In the genomic region with DNA sequence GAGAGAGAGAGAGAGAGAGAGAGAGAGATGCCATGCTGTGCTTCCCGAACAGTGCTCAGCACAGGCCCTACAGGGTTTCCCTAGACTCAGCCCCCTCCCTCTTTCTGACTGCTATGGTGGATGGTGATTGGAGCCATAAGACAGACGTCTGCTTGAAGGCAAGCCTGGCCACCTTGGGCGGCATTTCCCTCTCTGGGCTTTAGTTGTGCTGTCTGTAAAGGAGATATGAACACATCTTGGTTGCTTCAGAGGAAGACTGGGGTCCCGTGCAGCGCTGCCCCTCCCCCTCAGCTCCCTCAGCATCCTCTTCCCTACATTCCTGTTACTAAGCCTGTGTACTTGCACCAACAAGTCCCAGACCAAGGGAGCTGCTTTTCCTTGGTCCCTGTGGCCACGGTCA, we compare ENCODE assay signal across 20 mouse cellular contexts. TPM values are rescaled to one million over a fixed set of nuclear protein-coding genes. Genes with fewer than 3 reads are reported as not detected.
DNase-seq lines count a peak whose midpoint lies in the region; ATAC-seq lines count a peak whose summit lies in the region.
"Had no signal": no experiment of that assay in that cellular context is flagged by ENCODE, and none has a peak within 500 bp of the region (broad histone marks: within the 10 kb centered on the region; RNA-seq: fewer than 3 reads in every experiment).

No protein-coding gene starts in this region.

- no peaks in the 10 kb centered on the region; the same call in 1 of the 2 replicates for H3K27me3 ChIP-seq in lung, embryonic 16.5 days (ENCODE audit: control insufficient read depth, insufficient read depth, low read depth, low read length)
- H3K27me3 ChIP-seq in embryonic facial prominence, embryonic 13.5 days = peaks cover 32% of the 10 kb centered on the region
- H3K27me3 ChIP-seq: intestine, embryonic 15.5 days had no signal

- no peaks in the 10 kb centered on the region for H3K9me3 ChIP-seq in lung, embryonic 16.5 days (ENCODE audit: control insufficient read depth, low read length)
- H3K9me3 ChIP-seq in embryonic facial prominence, embryonic 13.5 days = no peaks in the 10 kb centered on the region
- H3K9me3 ChIP-seq: forebrain, embryonic 15.5 days; hindbrain, embryonic 12.5 days; intestine, embryonic 15.5 days; liver, embryonic 15.5 days; neural tube, embryonic 15.5 days had no signal

- H3K4me2 ChIP-seq in lung, embryonic 16.5 days (ENCODE audit: low read depth, low read length) = no peak overlapping the region
- H3K4me2 ChIP-seq in embryonic facial prominence, embryonic 13.5 days = no peak overlapping the region
- H3K4me2 ChIP-seq: forebrain, embryonic 15.5 days; hindbrain, embryonic 12.5 days; intestine, embryonic 15.5 days; liver, embryonic 15.5 days; neural tube, embryonic 15.5 days had no signal

- no peaks in the 10 kb centered on the region for H3K36me3 ChIP-seq in lung, embryonic 16.5 days (ENCODE audit: control insufficient read depth, insufficient read depth, low read length)
- H3K36me3 ChIP-seq in embryonic facial prominence, embryonic 13.5 days = no peaks in the 10 kb centered on the region
- H3K36me3 ChIP-seq: forebrain, embryonic 15.5 days; hindbrain, embryonic 12.5 days; intestine, embryonic 15.5 days; liver, embryonic 15.5 days; neural tube, embryonic 15.5 days had no signal

- H3K4me3 ChIP-seq in lung, embryonic 16.5 days (ENCODE audit: low read length) = no peak overlapping the region
- no peak overlapping the region for H3K4me3 ChIP-seq in embryonic facial prominence, embryonic 13.5 days
- H3K4me3 ChIP-seq: forebrain, embryonic 15.5 days; hindbrain, embryonic 12.5 days; intestine, embryonic 15.5 days; liver, embryonic 15.5 days; myocyte; neural tube, embryonic 15.5 days had no signal

- peaks cover 23% of the 10 kb centered on the region for H3K4me1 ChIP-seq in lung, embryonic 16.5 days (replicated peaks; ENCODE audit: control insufficient read depth, insufficient read depth, low read length)
- peaks cover 45% of the 10 kb centered on the region for H3K4me1 ChIP-seq in embryonic facial prominence, embryonic 13.5 days

- DNase-seq in embryo, embryonic 10 days (ENCODE audit: low spot score) = peak; percentile 31
- no peak for DNase-seq in embryo, embryonic 11 days
- DNase-seq in lung, postnatal 14 days = no peak
- DNase-seq in retina, embryonic 14.5 days (ENCODE audit: low spot score) = peak; percentile 42
- DNase-seq in urinary bladder, postnatal 36 days (ENCODE audit: low spot score in 2 of 2) = no peak
- DNase-seq: cerebellum, adult 9-11 months; heart, adult 18-20 months; kidney, postnatal 4 days; lung, postnatal 36 days; thymus, postnatal 36 days had no signal

- no peak for ATAC-seq in lung, embryonic 16.5 days (ENCODE audit: low read depth)
- ATAC-seq in embryonic facial prominence, embryonic 13.5 days (ENCODE audit: insufficient number of reproducible peaks, insufficient read depth, low FRiP score, low TSS enrichment, low read depth) = no peak
- no peak for ATAC-seq in cerebellum, adult (ENCODE audit: insufficient number of reproducible peaks, low FRiP score, low TSS enrichment)
- ATAC-seq: CD4-positive, CD25-positive, alpha-beta regulatory T cell, adult 4 months; forebrain, embryonic 15.5 days; intestine, embryonic 15.5 days had no signal

- H3K9ac ChIP-seq in lung, embryonic 16.5 days (ENCODE audit: low read length) = no peak overlapping the region
- H3K9ac ChIP-seq in embryonic facial prominence, embryonic 13.5 days = no peak overlapping the region
- H3K9ac ChIP-seq: forebrain, embryonic 15.5 days; hindbrain, embryonic 12.5 days; intestine, embryonic 15.5 days; liver, embryonic 15.5 days; neural tube, embryonic 15.5 days had no signal

- 32% methylated on average over 6 of the region's 6 CpGs for WGBS in lung, embryonic 16.5 days
- WGBS in embryonic facial prominence, embryonic 13.5 days = 18% methylated on average over 6 of the region's 6 CpGs

- H3K27ac ChIP-seq in lung, embryonic 16.5 days (ENCODE audit: low read length) = 0 out of 2 replicates have a peak overlapping the region, but pooled peaks have one; percentile 5
- peak overlapping the region; percentile 80 for H3K27ac ChIP-seq in embryonic facial prominence, embryonic 13.5 days
- H3K27ac ChIP-seq: forebrain, embryonic 15.5 days; hindbrain, embryonic 12.5 days; intestine, embryonic 15.5 days; neural tube, embryonic 15.5 days had no signal

RNA-seq across cellular contexts. Expression of a gene that starts 33.9 kb away (rescaled TPM):
- 89.7 and 95.7 TPM in 2 replicates for polyA plus RNA-seq in lung, embryonic 16.5 days (2015; fragmentation: Nextera tagmentation; extraction: Ambion mirVana)
- 116 and 123 TPM in 2 replicates for polyA plus RNA-seq in embryonic facial prominence, embryonic 13.5 days (2015; fragmentation: Nextera tagmentation; extraction: Ambion mirVana)

Comparison
In these comparisons a context has a peak if more than half of its experiments do, and no peak if none do; other contexts are left out.
1. DNase-seq: peak in embryo, embryonic 10 days (single experiment) and retina, embryonic 14.5 days (single experiment); none in embryo, embryonic 11 days (single experiment), lung, postnatal 14 days (single experiment) and urinary bladder, postnatal 36 days (0 of 2).